In genomic region chr13:63356558-63356957, GRCm38 (mm10) we compare ENCODE assay signal across 9 mouse cellular contexts.
A peak's percentile ranks its signal among the peaks of the same experiment; 100 is the strongest.
DNase-seq lines count a peak whose midpoint lies in the region; ATAC-seq and TF ChIP-seq lines count a peak whose summit lies in the region.
"Had no signal": no experiment of that assay in that cellular context is flagged by ENCODE, and none has a peak within 500 bp of the region (broad histone marks: within the 10 kb centered on the region; RNA-seq: fewer than 3 reads in every experiment).

No protein-coding gene starts in this region.

- no peaks in the 10 kb centered on the region for H3K9me3 ChIP-seq in liver, embryonic 12.5 days (replicated peaks)
- H3K9me3 ChIP-seq in forebrain, embryonic 11.5 days (ENCODE audit: control insufficient read depth, low read length), result no peaks in the 10 kb centered on the region
- no peaks in the 10 kb centered on the region for H3K9me3 ChIP-seq in hindbrain, embryonic 16.5 days (ENCODE audit: control insufficient read depth, low read length)
- H3K9me3 ChIP-seq in midbrain, postnatal 0 days (ENCODE audit: low read length), result no peaks in the 10 kb centered on the region
- H3K9me3 ChIP-seq: embryonic facial prominence, embryonic 15.5 days had no signal

- 25% methylated on average over 3 of the region's 3 CpGs for WGBS in liver, embryonic 12.5 days (ENCODE audit: insufficient replicate concordance)
- 37% methylated on average over 3 of the region's 3 CpGs for WGBS in forebrain, embryonic 11.5 days
- 34% methylated on average over 3 of the region's 3 CpGs for WGBS in hindbrain, embryonic 16.5 days
- 34% methylated on average over 3 of the region's 3 CpGs for WGBS in midbrain, postnatal 0 days

- intact Hi-C loops in left cerebral cortex, postnatal 25 days (cut with DNase I), result no loop called here

- no peak for ATAC-seq in liver, embryonic 12.5 days
- ATAC-seq in forebrain, embryonic 11.5 days (replicated peaks; ENCODE audit: low FRiP score), result peak; percentile 51; the same call in 1 of the 2 replicates
- ATAC-seq in hindbrain, embryonic 16.5 days, result peak; percentile 68
- 0 out of 2 replicates have a peak, but pooled peaks have one; percentile 41 for ATAC-seq in midbrain, postnatal 0 days (ENCODE audit: low FRiP score)

- peak; percentile 21 for DNase-seq in liver
- DNase-seq in brain, embryonic 18.5 days (ENCODE audit: low read depth, low spot score), result peak; percentile 18
- DNase-seq in forebrain, embryonic 11.5 days (ENCODE audit: low spot score), result peak; percentile 53
- DNase-seq in left cerebral cortex, postnatal 25 days (ENCODE audit: low spot score in 2 of 2), result peak; percentile 79 to 84
- peak; percentile 72 for DNase-seq in midbrain, postnatal 0 days (ENCODE audit: low spot score)
- DNase-seq in testis, postnatal 14 days (ENCODE audit: low spot score), result peak; percentile 31

- H3K27me3 ChIP-seq in liver, embryonic 12.5 days (replicated peaks), result no peaks in the 10 kb centered on the region
- no peaks in the 10 kb centered on the region for H3K27me3 ChIP-seq in forebrain, embryonic 11.5 days (ENCODE audit: control insufficient read depth, insufficient read depth, low read length)
- no peaks in the 10 kb centered on the region for H3K27me3 ChIP-seq in hindbrain, embryonic 16.5 days (replicated peaks; ENCODE audit: control insufficient read depth, insufficient read depth, low read length)
- no peaks in the 10 kb centered on the region for H3K27me3 ChIP-seq in midbrain, postnatal 0 days (ENCODE audit: insufficient read depth, low read length)
- H3K27me3 ChIP-seq: embryonic facial prominence, embryonic 15.5 days had no signal

- TF ChIP-seq CTCF in midbrain, postnatal 0 days (IDR thresholded peaks at IDR 0.05), result peak; percentile 86

- H3K9ac ChIP-seq in liver, embryonic 12.5 days, result no peak overlapping the region
- H3K9ac ChIP-seq in forebrain, embryonic 11.5 days (ENCODE audit: low read length), result no peak overlapping the region
- H3K9ac ChIP-seq in hindbrain, embryonic 16.5 days (ENCODE audit: low read depth, low read length), result no peak overlapping the region
- H3K9ac ChIP-seq in midbrain, postnatal 0 days (replicated peaks; ENCODE audit: low read length, poor library complexity, severe bottlenecking), result no peak overlapping the region
- H3K9ac ChIP-seq: embryonic facial prominence, embryonic 15.5 days had no signal

- H3K4me2 ChIP-seq in liver, embryonic 12.5 days, result no peak overlapping the region
- no peak overlapping the region for H3K4me2 ChIP-seq in forebrain, embryonic 11.5 days (ENCODE audit: low read depth, low read length, severe bottlenecking)
- no peak overlapping the region for H3K4me2 ChIP-seq in hindbrain, embryonic 16.5 days (ENCODE audit: low read length)
- no peak overlapping the region for H3K4me2 ChIP-seq in midbrain, postnatal 0 days (ENCODE audit: low read depth, low read length, poor library complexity, severe bottlenecking)
- H3K4me2 ChIP-seq: embryonic facial prominence, embryonic 15.5 days had no signal

- H3K4me1 ChIP-seq in liver, embryonic 12.5 days, result peaks cover 2% of the 10 kb centered on the region
- H3K4me1 ChIP-seq in forebrain, embryonic 11.5 days (replicated peaks; ENCODE audit: control insufficient read depth, insufficient read depth, low read length), result no peaks in the 10 kb centered on the region
- no peaks in the 10 kb centered on the region for H3K4me1 ChIP-seq in hindbrain, embryonic 16.5 days (ENCODE audit: control insufficient read depth, insufficient read depth, low read depth, low read length)
- no peaks in the 10 kb centered on the region for H3K4me1 ChIP-seq in midbrain, postnatal 0 days (ENCODE audit: insufficient read depth, low read length)
- H3K4me1 ChIP-seq: embryonic facial prominence, embryonic 15.5 days had no signal

- no peak overlapping the region for H3K27ac ChIP-seq in liver, embryonic 12.5 days
- no peak overlapping the region for H3K27ac ChIP-seq in forebrain, embryonic 11.5 days (ENCODE audit: low read depth, low read length)
- H3K27ac ChIP-seq in hindbrain, embryonic 16.5 days (ENCODE audit: low read depth, low read length), result no peak overlapping the region
- no peak overlapping the region for H3K27ac ChIP-seq in midbrain, postnatal 0 days (ENCODE audit: low read depth, low read length)
- H3K27ac ChIP-seq: embryonic facial prominence, embryonic 15.5 days had no signal

- no peaks in the 10 kb centered on the region for H3K36me3 ChIP-seq in liver, embryonic 12.5 days
- no peaks in the 10 kb centered on the region for H3K36me3 ChIP-seq in forebrain, embryonic 11.5 days (ENCODE audit: control insufficient read depth, insufficient read depth, low read length)
- H3K36me3 ChIP-seq in hindbrain, embryonic 16.5 days (ENCODE audit: control insufficient read depth, insufficient read depth, low read length), result no peaks in the 10 kb centered on the region
- no peaks in the 10 kb centered on the region for H3K36me3 ChIP-seq in midbrain, postnatal 0 days (ENCODE audit: insufficient read depth, low read length)
- H3K36me3 ChIP-seq: embryonic facial prominence, embryonic 15.5 days had no signal

- H3K4me3 ChIP-seq in liver, embryonic 12.5 days, result no peak overlapping the region
- H3K4me3 ChIP-seq in forebrain, embryonic 11.5 days (ENCODE audit: low read depth, low read length), result no peak overlapping the region
- H3K4me3 ChIP-seq in hindbrain, embryonic 16.5 days (ENCODE audit: low read length), result no peak overlapping the region
- H3K4me3 ChIP-seq in midbrain, postnatal 0 days (ENCODE audit: low read depth, low read length), result no peak overlapping the region
- H3K4me3 ChIP-seq: embryonic facial prominence, embryonic 15.5 days had no signal

Comparison
In these comparisons a context has a peak if more than half of its experiments do, and no peak if none do; other contexts are left out.
1. DNase-seq: peak in every context shown above with its lines; median percentile 82 in left cerebral cortex, postnatal 25 days; 72 in midbrain, postnatal 0 days; 53 in forebrain, embryonic 11.5 days; 31 in testis, postnatal 14 days; 21 in liver; 18 in brain, embryonic 18.5 days.